Mouse (Mus musculus): ENCODE results near the gene Tstd1.
A peak's percentile ranks its signal among the peaks of the same experiment; 100 is the strongest.

Tstd1 gene

DNA sequence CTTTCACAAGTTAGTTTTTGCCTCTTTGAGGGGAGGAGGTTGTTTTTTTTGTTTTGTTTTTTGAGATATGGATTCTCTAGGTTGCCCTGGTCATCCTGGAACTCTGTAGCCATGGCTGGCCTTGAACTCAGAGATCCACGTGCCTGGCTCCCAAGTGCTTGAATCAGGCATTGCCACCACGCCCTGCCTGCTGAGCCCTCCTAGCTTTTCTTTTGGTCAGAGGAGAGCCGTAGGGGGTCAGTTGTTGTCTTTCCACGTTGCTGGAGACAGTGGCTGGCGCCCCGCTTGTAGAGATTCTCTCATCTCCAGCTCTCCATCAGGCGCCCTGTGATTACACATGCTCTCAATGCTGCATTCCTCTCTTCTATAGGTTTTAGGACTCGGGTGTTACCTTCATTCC lies 5.1 kb upstream of the Tstd1 start:
- DNase-seq (ENCODE audit: inconsistent age in 2 of 2, low spot score in 1 of 2), result peak in 1 of 2 experiments; percentile 42

- DNase-seq (ENCODE audit: inconsistent age in 2 of 2, low spot score in 1 of 2), result no peak
Observed at GRCm38 (mm10) chr1:171419291-171419882, 715 bp downstream of the Tstd1 start.

DNA sequence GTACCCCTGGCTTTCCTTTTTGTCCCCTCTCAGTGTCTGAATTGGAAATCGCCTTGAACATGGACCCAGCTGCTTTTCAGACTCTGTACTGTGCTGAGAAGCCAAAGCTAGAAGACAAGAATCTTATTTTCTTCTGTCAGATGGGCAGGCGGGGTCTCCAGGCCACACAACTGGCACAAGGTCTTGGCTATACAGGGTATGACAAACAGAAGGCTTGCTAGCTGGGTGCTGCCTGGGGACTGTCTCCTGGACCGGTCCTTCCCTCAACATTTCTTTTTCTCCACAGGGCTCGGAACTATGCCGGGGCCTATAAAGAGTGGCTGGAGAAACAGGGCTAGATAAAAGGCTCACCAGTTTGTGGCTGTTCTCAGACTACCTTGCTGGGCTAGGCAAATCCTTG lies 1.2 kb downstream of the Tstd1 start:
- DNase-seq (ENCODE audit: inconsistent age in 2 of 2, low spot score in 1 of 2), result no peak

DNA sequence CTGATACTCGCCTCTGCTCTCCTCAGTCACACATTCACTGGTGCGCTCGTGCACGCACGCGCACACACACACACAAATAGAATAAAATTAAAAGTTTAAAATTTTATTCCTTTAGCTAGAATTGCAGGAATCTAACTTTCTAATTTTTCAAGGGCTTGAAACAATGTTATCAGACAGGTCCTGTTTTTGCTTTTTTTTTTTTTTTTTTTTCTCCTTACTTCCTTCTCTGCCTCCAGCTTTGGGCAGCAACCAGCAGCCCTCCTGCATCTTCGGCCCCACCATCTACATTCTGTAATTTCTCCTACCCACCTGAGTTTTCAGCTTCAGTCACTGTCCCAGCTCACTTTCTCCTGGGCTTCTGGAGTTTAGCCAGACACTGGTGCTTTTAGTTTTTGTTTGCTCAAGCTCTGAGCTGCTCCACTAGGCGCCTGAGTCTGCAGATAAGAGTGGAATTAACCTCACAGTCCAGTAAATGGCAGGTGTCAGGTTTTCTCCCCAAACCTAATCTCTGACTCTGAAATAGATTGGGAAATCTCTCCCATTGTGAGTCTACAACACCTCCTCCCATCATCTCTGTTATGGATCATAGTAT lies 3.9 kb downstream of the Tstd1 start:
- no peak for DNase-seq (ENCODE audit: inconsistent age in 2 of 2, low spot score in 1 of 2)

DNA sequence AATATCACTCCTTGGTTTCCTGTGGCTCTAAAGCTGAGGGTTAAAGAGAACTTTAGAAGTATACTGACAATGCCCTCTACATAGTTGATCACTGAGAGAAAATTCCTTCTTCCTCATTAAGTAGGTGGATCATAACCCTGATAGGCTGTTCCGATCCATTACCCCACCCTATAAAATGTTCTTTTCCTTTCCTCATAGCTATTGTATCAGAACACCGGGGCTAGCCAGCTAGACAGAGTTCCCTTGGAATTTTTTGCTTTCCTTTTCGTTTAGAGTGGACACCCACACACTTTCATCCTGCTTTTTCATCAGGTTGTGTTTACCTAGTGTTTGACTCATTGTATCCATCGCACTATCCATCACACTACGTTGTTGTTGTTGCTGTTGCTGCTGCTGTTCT lies 6.0 kb downstream of the Tstd1 start:
- DNase-seq (ENCODE audit: inconsistent age in 2 of 2, low spot score in 1 of 2), result peak in 1 of 2 experiments; percentile 40

GRCm38 (mm10) chr1:171425126-171425525 lies 6.5 kb downstream of the Tstd1 start:
- DNase-seq (ENCODE audit: inconsistent age in 2 of 2, low spot score in 1 of 2), result peak; percentile 88 to 94

DNA sequence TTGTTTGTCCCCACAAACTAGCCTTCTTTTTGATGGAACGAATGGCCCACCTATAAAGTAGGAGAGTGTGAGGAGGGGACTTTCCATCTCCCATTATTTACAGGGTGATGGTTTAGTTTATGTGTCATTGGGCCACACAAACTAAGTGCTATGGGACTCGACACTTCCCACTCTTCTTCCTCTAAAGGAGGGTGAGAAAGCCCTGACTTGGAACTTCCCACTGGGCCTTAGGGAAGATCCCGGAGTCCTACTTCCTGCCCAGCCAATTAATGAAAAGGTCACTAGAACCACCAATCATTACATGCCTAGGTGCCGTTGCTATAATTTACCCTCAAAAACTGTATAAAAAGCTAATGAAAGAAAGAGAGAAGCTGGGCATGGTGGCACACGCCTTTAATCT lies 13.5 kb downstream of the Tstd1 start:
- DNase-seq (ENCODE audit: inconsistent age in 2 of 2, low spot score in 1 of 2), result no peak

GRCm38 (mm10) chr1:171435288-171435814 lies 16.7 kb downstream of the Tstd1 start:
- no peak for DNase-seq (ENCODE audit: inconsistent age in 2 of 2, low spot score in 1 of 2)

GRCm38 (mm10) chr1:171435974-171436373 lies 17.3 kb downstream of the Tstd1 start:
- no peak for DNase-seq (ENCODE audit: inconsistent age in 2 of 2, low spot score in 1 of 2)

DNA sequence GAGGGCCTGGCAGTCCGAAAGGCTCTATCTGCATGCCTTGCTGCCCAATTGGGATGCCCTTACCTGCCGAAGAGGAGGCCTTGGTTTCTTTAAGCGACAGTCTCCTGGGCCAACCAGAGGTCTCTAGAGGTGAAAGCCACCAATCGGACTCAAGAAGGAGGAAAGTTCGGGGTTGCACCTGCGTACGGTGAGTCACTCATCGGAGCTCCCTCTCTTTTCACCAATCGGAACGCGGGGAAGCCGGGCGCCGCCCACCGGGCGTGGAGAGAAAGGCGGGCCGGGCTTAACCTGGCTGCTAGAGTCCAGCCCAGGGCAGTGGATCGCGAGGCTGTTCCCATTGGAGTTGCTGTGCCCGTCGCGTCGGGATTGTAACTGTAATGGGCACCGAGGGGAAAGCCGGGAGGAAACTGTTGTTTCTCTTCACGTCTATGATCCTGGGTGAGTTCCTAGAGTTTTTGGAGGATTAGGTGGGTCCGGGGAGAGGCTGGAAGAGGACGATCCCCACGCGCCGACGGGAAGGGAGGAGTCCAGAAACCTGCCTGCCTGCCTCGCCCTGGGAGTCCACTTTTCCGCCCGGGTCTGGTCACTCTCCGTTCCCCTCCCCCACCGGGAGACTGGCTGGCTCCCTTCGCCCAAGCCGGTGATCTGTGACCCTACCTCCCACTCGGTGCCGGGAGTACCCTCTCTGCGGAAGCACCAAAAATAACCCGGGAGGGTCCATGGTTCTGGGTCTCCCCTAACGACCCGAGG lies 18.8 kb downstream of the Tstd1 start, which contains the start of gene F11r:
F11r (plus strand) TSS at position 272 of the 750 bp plus-strand sequence.
- peak; percentile 91 to 95 for DNase-seq (ENCODE audit: inconsistent age in 2 of 2, low spot score in 1 of 2)

DNA sequence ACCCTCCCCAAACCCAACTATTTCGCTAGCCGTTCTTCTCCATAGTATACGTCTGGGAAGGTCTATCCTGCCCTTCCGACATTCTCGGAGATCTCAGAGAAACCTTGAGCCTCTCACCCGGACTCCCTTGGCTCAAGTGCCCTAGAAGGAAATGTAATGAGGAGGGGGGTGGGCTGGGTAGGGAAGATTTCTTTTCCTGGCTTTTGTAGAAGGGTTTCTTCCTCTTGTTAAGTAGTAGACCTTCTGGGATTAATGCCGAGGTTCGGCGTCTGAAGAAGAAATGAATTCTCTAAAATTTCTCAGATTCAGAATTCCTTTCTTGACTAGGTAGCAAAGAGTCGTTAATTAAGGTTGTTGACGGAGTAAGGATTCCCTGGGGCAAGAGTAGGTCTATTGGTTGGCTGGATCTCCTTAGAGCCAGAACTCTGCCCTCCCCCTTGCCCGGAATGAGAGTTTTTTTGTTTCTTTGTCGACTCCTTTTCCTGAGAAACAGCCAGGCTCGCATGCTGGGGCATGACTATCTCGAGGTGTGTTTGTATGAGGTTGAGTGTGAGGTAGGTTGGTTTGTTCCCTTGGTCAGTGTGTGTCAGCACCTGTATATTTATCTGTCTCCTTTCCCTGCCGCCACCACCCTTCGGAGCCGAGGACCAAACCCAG lies 19.5 kb downstream of the Tstd1 start:
- DNase-seq (ENCODE audit: inconsistent age in 2 of 2, low spot score in 1 of 2), result peak in 1 of 2 experiments; percentile 57

DNA sequence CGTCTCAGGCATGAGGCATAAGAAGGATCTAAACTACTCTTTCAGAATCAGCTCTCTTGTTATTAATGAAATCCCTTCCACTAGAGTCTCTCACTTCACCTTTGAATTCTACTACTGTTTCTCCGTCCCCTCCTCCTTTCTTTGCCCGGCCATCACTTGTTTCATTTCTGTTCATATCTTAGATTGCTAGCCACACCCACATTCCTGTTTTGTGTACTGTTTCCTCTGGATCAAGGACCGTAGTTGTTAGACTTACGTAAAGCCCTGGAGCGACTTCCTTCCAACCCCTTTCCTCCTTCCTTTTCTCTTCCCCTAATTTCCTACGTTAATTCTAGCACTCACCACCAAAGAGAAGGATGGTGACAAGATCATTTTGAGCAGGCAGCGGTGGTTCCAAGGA lies 20.4 kb downstream of the Tstd1 start:
- peak in 1 of 2 experiments; percentile 40 for DNase-seq (ENCODE audit: inconsistent age in 2 of 2, low spot score in 1 of 2)

- DNase-seq (ENCODE audit: inconsistent age in 2 of 2, low spot score in 1 of 2), result peak; percentile 80 to 89
Observed at GRCm38 (mm10) chr1:171440025-171440725, 21.5 kb downstream of the Tstd1 start.

- DNase-seq (ENCODE audit: inconsistent age in 2 of 2, low spot score in 1 of 2), result peak in 1 of 2 experiments; percentile 50
Observed at GRCm38 (mm10) chr1:171441466-171442412, 23.1 kb downstream of the Tstd1 start.

DNA sequence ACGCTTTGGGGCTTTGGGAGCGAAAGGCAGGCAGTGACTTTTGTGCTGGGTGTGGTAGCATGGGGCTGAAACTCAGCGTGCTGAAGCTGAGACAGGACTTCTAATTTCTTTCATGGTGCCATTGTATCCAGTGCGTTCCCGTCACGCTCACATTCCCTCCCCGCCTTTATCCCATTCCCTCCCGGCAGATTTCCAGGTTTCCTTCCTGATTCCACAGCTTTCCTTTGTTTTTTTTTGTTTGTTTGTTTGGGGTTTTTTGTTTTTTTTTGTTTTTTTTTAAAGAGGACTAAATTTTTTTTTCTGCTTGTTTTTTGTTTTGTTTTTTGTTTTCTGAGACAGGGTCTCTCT lies 23.7 kb downstream of the Tstd1 start:
- no peak for DNase-seq (ENCODE audit: inconsistent age in 2 of 2, low spot score in 1 of 2)

DNA sequence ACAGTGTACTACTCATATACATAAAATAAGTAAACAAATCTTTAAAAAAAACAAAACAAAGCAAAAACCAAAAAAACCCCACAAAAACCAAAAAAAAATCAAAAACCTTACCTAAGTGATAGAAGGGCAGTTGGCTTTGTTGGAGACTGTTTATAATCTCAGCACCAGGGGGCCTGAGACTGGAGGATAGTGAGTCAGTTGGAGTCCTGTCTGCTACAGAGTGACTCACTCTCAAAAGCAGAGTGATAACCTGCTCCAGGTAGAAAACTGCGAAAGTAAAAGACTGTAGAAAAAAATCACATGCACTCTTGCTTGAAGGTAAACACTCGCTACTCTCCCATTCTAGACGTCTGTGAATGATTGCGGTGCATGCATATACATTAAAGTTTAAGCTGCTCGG lies 26.4 kb downstream of the Tstd1 start:
- no peak for DNase-seq (ENCODE audit: inconsistent age in 2 of 2, low spot score in 1 of 2)

DNA sequence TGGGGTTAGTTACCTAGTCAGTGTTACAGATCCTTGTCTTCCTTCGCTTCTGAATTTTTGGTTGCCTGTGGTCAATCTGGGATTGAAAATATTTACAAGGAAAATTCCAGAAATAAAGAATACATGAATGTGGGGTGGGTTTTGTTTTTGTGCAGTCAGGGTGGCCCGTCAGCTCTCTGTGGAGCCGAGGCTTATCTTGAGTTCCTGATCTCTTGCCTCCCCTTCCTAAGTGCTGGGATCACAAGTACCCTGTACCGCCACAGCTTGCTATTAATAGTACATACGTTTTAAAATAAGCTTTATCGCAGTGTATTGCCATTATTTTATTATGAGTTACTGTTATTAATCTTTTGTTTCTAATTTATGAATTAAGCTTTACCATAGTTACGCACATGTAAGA lies 28.2 kb downstream of the Tstd1 start:
- no peak for DNase-seq (ENCODE audit: inconsistent age in 2 of 2, low spot score in 1 of 2)

- no peak for DNase-seq (ENCODE audit: inconsistent age in 2 of 2, low spot score in 1 of 2)
Observed at GRCm38 (mm10) chr1:171447692-171448091, 29.0 kb downstream of the Tstd1 start.

GRCm38 (mm10) chr1:171450062-171450461 lies 31.4 kb downstream of the Tstd1 start:
- no peak for DNase-seq (ENCODE audit: inconsistent age in 2 of 2, low spot score in 1 of 2)

- no peak for DNase-seq (ENCODE audit: inconsistent age in 2 of 2, low spot score in 1 of 2)
Observed at GRCm38 (mm10) chr1:171451001-171451400, 32.3 kb downstream of the Tstd1 start.
